Mouse (Mus musculus): Measurements from ENCODE around the gene Dalrd3. TPM values are rescaled to one million over a fixed set of nuclear protein-coding genes. Genes with fewer than 3 reads are reported as not detected.

Gene Dalrd3
- total RNA-seq (2023), result 100 to 1,000 TPM in 1 of 2 experiments, 10 to 100 TPM in 1; 93.3 to 117 TPM

GRCm38 (mm10) chr9:108569381-108570206 is at the start of gene Dalrd3:
TSS of gene Dalrd3 (plus strand) at chr9:108569886.

DNA sequence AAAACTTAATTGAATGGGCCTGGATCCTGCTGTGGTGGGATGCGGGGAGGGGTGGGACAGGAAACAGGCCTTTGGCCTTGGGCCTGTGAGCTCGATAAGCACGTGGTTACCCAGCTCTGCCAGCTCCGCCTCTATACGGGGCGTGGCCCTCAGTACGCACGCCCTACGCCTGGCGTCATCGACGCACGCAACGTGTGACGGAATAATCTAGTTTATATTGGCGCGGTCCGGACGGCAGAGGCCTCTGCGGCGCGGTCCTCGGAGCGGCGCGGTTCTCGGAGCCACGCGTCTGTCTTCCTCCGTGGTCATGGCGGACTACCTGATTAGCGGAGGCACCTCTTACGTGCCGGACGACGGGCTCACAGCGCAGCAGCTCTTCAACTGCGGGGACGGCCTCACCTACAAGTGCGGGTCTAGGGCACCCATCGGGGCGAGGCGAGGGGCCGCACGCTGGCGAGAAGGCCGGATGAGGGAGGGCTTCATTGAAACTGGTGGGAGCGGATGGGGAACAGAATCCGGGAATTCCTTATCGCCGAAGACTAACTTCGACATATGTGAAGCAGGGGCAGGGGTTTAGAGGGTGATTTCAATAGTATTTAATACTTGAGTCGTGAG is 9.4 kb upstream of the Dalrd3 start, which contains the start of gene Impdh2:
TSS of gene Impdh2 (plus strand) at position 60 of the 615 bp plus-strand sequence.

GRCm38 (mm10) chr9:108566815-108567776 is 2.6 kb upstream of the Dalrd3 start, which contains the start of gene Ndufaf3:
TSS of gene Ndufaf3 (minus strand) at chr9:108567434.

DNA sequence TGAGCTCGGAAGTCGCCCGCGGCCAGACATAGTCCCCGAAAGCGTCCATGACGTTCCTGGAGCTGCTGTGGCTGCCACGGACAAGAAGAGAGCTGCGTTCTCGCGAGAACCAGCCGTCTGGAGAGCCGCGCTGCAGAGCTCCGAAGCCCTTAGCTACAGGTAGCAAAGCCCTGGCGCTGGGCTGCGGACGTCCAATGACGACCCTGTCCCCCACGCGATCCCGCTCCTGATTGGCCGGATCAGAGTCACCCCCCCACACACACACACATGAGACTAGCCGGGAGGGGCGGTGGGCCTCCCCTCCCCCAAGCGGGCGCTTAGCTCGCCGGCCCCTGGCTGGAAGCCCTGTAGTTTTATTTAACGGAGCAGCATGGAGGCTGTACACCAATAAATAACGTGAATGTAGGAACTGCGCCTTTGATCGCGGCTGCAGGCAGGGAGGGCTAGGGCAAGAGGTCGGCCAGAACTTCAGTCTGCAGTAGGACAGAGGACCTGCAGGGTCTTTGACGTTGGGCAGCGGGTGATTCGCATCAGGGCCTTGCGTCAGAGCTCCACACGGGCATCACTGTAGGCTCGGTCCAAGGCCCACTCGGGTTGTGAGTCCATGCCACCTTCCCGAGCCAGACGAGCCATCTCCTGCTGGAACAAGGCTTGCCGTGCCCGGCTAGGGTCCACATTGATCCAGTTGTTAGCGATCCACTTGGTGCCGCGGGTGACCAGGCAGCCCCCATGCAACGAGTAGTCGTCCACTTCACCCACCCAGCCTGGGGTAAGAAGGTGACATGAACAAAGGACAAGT is 9.1 kb downstream of the Dalrd3 start, which contains the start of gene Wdr6:
TSS of gene Wdr6 (minus strand) at position 195 of the 799 bp plus-strand sequence.

GRCm38 (mm10) chr9:108596998-108597764 is 27.5 kb downstream of the Dalrd3 start, which contains the start of gene P4htm:
TSS of gene P4htm (minus strand) at chr9:108597667.

Other genes starting within 250 kb of the Dalrd3 start
- 100 to 1,000 TPM; 346 to 355 TPM for gene Gpx1, start 231.0 kb upstream of the Dalrd3 start, total RNA-seq (2023)
- 100 to 1,000 TPM; 185 to 198 TPM for gene Usp4, start 222.0 kb upstream of the Dalrd3 start, total RNA-seq (2023)
- 1 to 10 TPM; 5.7 to 7.3 TPM for gene 1700102P08Rik, start 177.1 kb upstream of the Dalrd3 start, total RNA-seq (2023)
- not detected for gene Ccdc36, start 141.4 kb upstream of the Dalrd3 start, total RNA-seq (2023)
- gene BC048562, start 133.4 kb upstream of the Dalrd3 start, total RNA-seq (2023), result not detected
- gene Ccdc71, start 109.4 kb upstream of the Dalrd3 start, total RNA-seq (2023), result 10 to 100 TPM; 32.1 to 38.4 TPM
- 1 to 10 TPM; 1.8 to 4.3 TPM for gene Klhdc8b, start 108.3 kb upstream of the Dalrd3 start, total RNA-seq (2023)
- under 1 TPM; 0.75 to 0.89 TPM for gene Lamb2, start 90.2 kb upstream of the Dalrd3 start, total RNA-seq (2023)
- gene Usp19, start 79.3 kb upstream of the Dalrd3 start, total RNA-seq (2023), result 100 to 1,000 TPM; 278 to 324 TPM
- 100 to 1,000 TPM; 215 TPM for gene Qars, start 62.2 kb upstream of the Dalrd3 start, total RNA-seq (2023)
- 100 to 1,000 TPM; 219 to 230 TPM for gene Qrich1, start 53.1 kb upstream of the Dalrd3 start, total RNA-seq (2023)
- 100 to 1,000 TPM; 197 to 211 TPM for gene Impdh2, start 9.6 kb upstream of the Dalrd3 start, total RNA-seq (2023)
- gene Ndufaf3, start 2.5 kb upstream of the Dalrd3 start, total RNA-seq (2023), result 10 to 100 TPM; 31.6 to 37.6 TPM
- 10 to 100 TPM; 42.2 to 42.9 TPM for gene Wdr6, start 8.9 kb downstream of the Dalrd3 start, total RNA-seq (2023)
- 1 to 10 TPM; 3.0 to 6.8 TPM for gene P4htm, start 27.8 kb downstream of the Dalrd3 start, total RNA-seq (2023)
- gene Arih2, start 79.5 kb downstream of the Dalrd3 start, total RNA-seq (2023), result 100 to 1,000 TPM; 135 to 144 TPM
- gene Slc25a20, start 92.2 kb downstream of the Dalrd3 start, total RNA-seq (2023), result 10 to 100 TPM; 17.3 to 20.1 TPM
- gene Prkar2a, start 119.4 kb downstream of the Dalrd3 start, total RNA-seq (2023), result 10 to 100 TPM; 12.1 to 12.7 TPM
- gene Ip6k2, start 213.9 kb downstream of the Dalrd3 start, total RNA-seq (2023), result 10 to 100 TPM; 80.3 to 81.0 TPM
- gene Nckipsd, start 238.5 kb downstream of the Dalrd3 start, total RNA-seq (2023), result 10 to 100 TPM; 18.1 to 25.1 TPM

Data from B cell, adult 67 days (primary cell).